Mouse (Mus musculus) liver, embryonic 14.5 days (tissue): ENCODE measurements around the gene Adam23.

Experiments
- CTCF ChIP-seq: IDR thresholded peaks from 2 replicates; pipeline ENCODE4 v1.5.1; 2016; ENCODE audit warnings: antibody characterized with exemption, low read depth, control low read depth
- EP300 ChIP-seq: IDR thresholded peaks from 2 replicates; pipeline ENCODE4 v1.6.1; 2016; ENCODE audit warnings: antibody characterized with exemption, low read depth

DNA sequence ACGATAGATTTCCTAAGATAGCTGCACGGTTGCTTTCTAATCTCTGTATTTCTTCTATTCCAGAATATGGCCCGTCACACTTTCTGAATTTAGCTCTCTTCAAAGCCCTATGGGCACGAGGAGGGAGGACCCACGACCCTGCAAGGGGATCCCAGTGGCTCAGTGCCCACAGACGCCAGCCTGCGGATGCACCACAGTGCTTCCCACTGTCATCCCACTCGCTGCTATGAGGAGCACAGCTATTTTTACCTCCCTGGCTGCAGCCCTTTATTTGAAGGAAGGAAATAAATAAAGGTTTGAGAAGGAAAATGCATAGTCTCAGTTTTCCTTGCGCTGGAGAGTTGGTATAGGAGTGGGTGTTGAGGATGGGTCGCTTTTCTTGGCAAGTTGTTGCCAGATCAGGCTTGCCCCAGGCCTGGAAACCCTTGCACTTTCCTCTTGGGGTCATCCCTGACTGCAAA, 512 bp upstream of the Adam23 start:
- TF ChIP-seq EP300 = no peak
- TF ChIP-seq CTCF = no peak
